Mouse (Mus musculus) bone marrow macrophage, adult 2 months (primary cell): ENCODE data around the gene Hmox2.

Experiments
- CTCF ChIP-seq: IDR thresholded peaks from 2 replicates; pipeline ENCODE4 v1.5.1; 2012; ENCODE audit warnings: low read depth, mild to moderate bottlenecking, low read length, moderate library complexity
- POLR2A ChIP-seq: IDR thresholded peaks from 2 replicates; pipeline ENCODE4 v1.6.1; 2012; ENCODE audit warnings: mild to moderate bottlenecking, low read depth, low read length, borderline replicate concordance

GRCm38 (mm10) chr16:4717866-4718265 is 8.3 kb upstream of the Hmox2 start:
- TF ChIP-seq CTCF, result no peak
- no peak for TF ChIP-seq POLR2A
